Mouse (Mus musculus) C2C12 (cell line): Measurements from ENCODE around the gene Mtor.

Experiments used
- CEBPB ChIP-seq: IDR thresholded peaks from one replicate; pipeline ENCODE4 v1.6.1; 2011; ENCODE audit warnings: low read depth, mild to moderate bottlenecking, control low read depth, moderate library complexity
- CTCF ChIP-seq: IDR thresholded peaks from one replicate; pipeline ENCODE4 v1.5.1; 2011; ENCODE audit not compliant: control insufficient read depth, insufficient read depth, insufficient read length
- FOSL1 ChIP-seq: IDR thresholded peaks from one replicate; pipeline ENCODE4 v1.8.0; 2011; ENCODE audit warnings: mild to moderate bottlenecking, low read length; ENCODE audit not compliant: poor library complexity, insufficient read depth, severe bottlenecking
- USF1 ChIP-seq: IDR thresholded peaks from one replicate; pipeline ENCODE4 v1.6.1; 2011; ENCODE audit warnings: low read depth, mild to moderate bottlenecking, control low read depth, moderate library complexity

- TF ChIP-seq FOSL1 (no peak), CEBPB (no peak), USF1 (no peak), CTCF (no peak)
Measured at GRCm38 (mm10) chr4:148415575-148415974, 32.8 kb upstream of the Mtor start.
